Mouse (Mus musculus): ENCODE measurements at regions not wholly inside any gene's neighbourhood (a gene's known extent, or its start where the extent isn't known, plus 50 kb on each side); places are given as distances from the start of the nearest gene placed in this dataset.

GRCm38 (mm10) chr11:24226755-24227154 lies 148.9 kb downstream of the Bcl11a start:
- Histone ChIP-seq H3K36me3 (no peaks in the 10 kb centered on the region), H3K4me2 (replicated peaks) (no peak overlapping the region), H3K27me3 (no peaks in the 10 kb centered on the region), H3K27ac (no peak overlapping the region), H3K9ac (no peak overlapping the region), H3K4me3 (no peak overlapping the region), H3K4me1 (no peaks in the 10 kb centered on the region), H3K9me3 (no peaks in the 10 kb centered on the region)
- WGBS = 73% methylated on average over 3 of the region's 3 CpGs
- no peak for ATAC-seq (ENCODE audit: insufficient number of reproducible peaks, insufficient read depth, low FRiP score, low TSS enrichment)

DNA sequence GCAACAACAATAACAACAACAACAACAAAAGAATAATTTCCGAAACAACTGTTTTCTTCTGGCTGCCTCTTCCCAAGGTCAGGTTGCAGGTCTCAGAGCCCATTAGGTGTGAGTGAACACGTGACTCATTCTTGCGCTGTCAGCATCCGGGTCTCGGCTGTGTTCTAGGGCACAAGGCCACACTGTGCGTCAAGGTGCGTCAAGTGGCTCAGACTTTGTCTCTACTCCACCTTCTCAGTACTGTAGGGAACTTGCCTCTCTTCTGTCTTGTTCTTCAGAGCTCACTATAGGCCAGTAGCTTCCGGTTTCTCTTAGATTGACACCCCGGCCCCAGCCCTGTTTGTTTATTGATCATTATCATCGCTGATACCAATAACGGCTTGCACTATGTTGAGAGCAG lies 155.5 kb downstream of the Bcl11a start:
- no peaks in the 10 kb centered on the region for H3K36me3 ChIP-seq
- H3K9me3 ChIP-seq = no peaks in the 10 kb centered on the region
- no peak overlapping the region for H3K4me3 ChIP-seq
- H3K27me3 ChIP-seq = no peaks in the 10 kb centered on the region
- no peak for ATAC-seq (ENCODE audit: insufficient number of reproducible peaks, insufficient read depth, low FRiP score, low TSS enrichment)
- no peak overlapping the region for H3K9ac ChIP-seq
- H3K4me1 ChIP-seq = peaks cover 15% of the 10 kb centered on the region
- H3K27ac ChIP-seq = no peak overlapping the region
- WGBS = 76% methylated on average over 11 of the region's 11 CpGs
- no peak overlapping the region for H3K4me2 ChIP-seq (replicated peaks)

GRCm38 (mm10) chr11:24233821-24234220 lies 156.0 kb downstream of the Bcl11a start:
- Histone ChIP-seq H3K4me3 (no peak overlapping the region), H3K4me1 (peaks cover 15% of the 10 kb centered on the region), H3K4me2 (replicated peaks) (no peak overlapping the region), H3K9me3 (no peaks in the 10 kb centered on the region), H3K27me3 (no peaks in the 10 kb centered on the region), H3K36me3 (no peaks in the 10 kb centered on the region), H3K9ac (no peak overlapping the region), H3K27ac (no peak overlapping the region)
- no peak; the same call in 1 of the 2 replicates for ATAC-seq (ENCODE audit: insufficient number of reproducible peaks, insufficient read depth, low FRiP score, low TSS enrichment)
- 11% methylated on average over 9 of the region's 9 CpGs for WGBS

- no peak for ATAC-seq (ENCODE audit: insufficient number of reproducible peaks, insufficient read depth, low FRiP score, low TSS enrichment)
- 56% methylated on average over 3 of the region's 3 CpGs for WGBS
- H3K36me3 ChIP-seq = no peaks in the 10 kb centered on the region
- no peak overlapping the region for H3K27ac ChIP-seq
- no peak overlapping the region for H3K4me3 ChIP-seq
- H3K4me1 ChIP-seq = peaks cover 15% of the 10 kb centered on the region
- H3K9me3 ChIP-seq = no peaks in the 10 kb centered on the region
- H3K27me3 ChIP-seq = no peaks in the 10 kb centered on the region
- H3K4me2 ChIP-seq (replicated peaks) = no peak overlapping the region
- H3K9ac ChIP-seq = no peak overlapping the region
Observed at GRCm38 (mm10) chr11:24234422-24234821, 156.6 kb downstream of the Bcl11a start.

- Histone ChIP-seq H3K36me3 (no peaks in the 10 kb centered on the region), H3K27me3 (no peaks in the 10 kb centered on the region)
Observed at GRCm38 (mm10) chr11:24235326-24235725, 157.5 kb downstream of the Bcl11a start.

GRCm38 (mm10) chr11:24239631-24240030 lies 161.8 kb downstream of the Bcl11a start:
- H3K36me3 ChIP-seq = no peaks in the 10 kb centered on the region
- no peaks in the 10 kb centered on the region for H3K27me3 ChIP-seq
- H3K9ac ChIP-seq = no peak overlapping the region
- H3K4me1 ChIP-seq = peaks cover 8% of the 10 kb centered on the region; the same call in 1 of the 2 replicates
- WGBS = 79% methylated on average over 6 of the region's 6 CpGs
- no peak overlapping the region for H3K4me3 ChIP-seq
- H3K27ac ChIP-seq = no peak overlapping the region
- H3K9me3 ChIP-seq = no peaks in the 10 kb centered on the region
- no peak overlapping the region for H3K4me2 ChIP-seq (replicated peaks)
- ATAC-seq (ENCODE audit: insufficient number of reproducible peaks, insufficient read depth, low FRiP score, low TSS enrichment) = no peak

More at GRCm38 (mm10) chr11:24235326-24235725, 157.5 kb downstream of the Bcl11a start:
- ATAC-seq (ENCODE audit: insufficient number of reproducible peaks, insufficient read depth, low FRiP score, low TSS enrichment) = no peak
- H3K9ac ChIP-seq = no peak overlapping the region
- 79% methylated on average over 4 of the region's 4 CpGs for WGBS
- H3K9me3 ChIP-seq = no peaks in the 10 kb centered on the region
- no peak overlapping the region for H3K4me3 ChIP-seq
- H3K27ac ChIP-seq = no peak overlapping the region
- H3K4me1 ChIP-seq = peaks cover 15% of the 10 kb centered on the region
- H3K4me2 ChIP-seq (replicated peaks) = no peak overlapping the region

DNA sequence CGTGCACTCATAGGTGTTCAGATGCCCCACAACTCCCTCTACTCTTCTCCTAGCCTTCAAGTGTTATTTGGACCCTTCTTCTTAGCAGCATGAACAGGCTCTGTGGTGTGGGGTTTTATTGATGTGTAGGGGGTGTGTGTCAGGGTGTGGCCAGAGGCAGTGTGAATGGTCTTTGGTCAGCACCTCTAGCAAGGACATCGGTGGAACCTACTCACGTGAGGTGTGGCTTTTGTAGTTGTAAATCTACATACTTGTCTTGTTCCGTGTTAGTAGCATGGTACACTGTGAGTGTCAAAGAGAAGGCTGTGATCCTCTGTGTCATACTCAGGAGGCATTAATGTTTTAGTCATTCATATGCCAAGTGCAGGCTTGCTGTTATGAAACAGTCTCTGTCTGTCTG lies 164.2 kb downstream of the Bcl11a start:
- Histone ChIP-seq H3K4me1 (peaks cover 6% of the 10 kb centered on the region; the same call in 1 of the 2 replicates), H3K4me2 (replicated peaks) (no peak overlapping the region), H3K36me3 (no peaks in the 10 kb centered on the region), H3K27me3 (no peaks in the 10 kb centered on the region), H3K9ac (no peak overlapping the region), H3K27ac (no peak overlapping the region), H3K4me3 (no peak overlapping the region), H3K9me3 (no peaks in the 10 kb centered on the region)
- no peak for ATAC-seq (ENCODE audit: insufficient number of reproducible peaks, insufficient read depth, low FRiP score, low TSS enrichment)
- WGBS = 88% methylated on average over 4 of the region's 4 CpGs

- peaks cover 6% of the 10 kb centered on the region; the same call in 1 of the 2 replicates for H3K4me1 ChIP-seq
- no peak overlapping the region for H3K27ac ChIP-seq
- no peaks in the 10 kb centered on the region for H3K9me3 ChIP-seq
- H3K27me3 ChIP-seq = no peaks in the 10 kb centered on the region
- H3K4me2 ChIP-seq (replicated peaks) = no peak overlapping the region
- no peaks in the 10 kb centered on the region for H3K36me3 ChIP-seq
- H3K4me3 ChIP-seq = no peak overlapping the region
- no peak for ATAC-seq (ENCODE audit: insufficient number of reproducible peaks, insufficient read depth, low FRiP score, low TSS enrichment)
- WGBS = 13% methylated on average over 2 of the region's 2 CpGs
- no peak overlapping the region for H3K9ac ChIP-seq
Observed at GRCm38 (mm10) chr11:24242888-24243287, 165.0 kb downstream of the Bcl11a start.

DNA sequence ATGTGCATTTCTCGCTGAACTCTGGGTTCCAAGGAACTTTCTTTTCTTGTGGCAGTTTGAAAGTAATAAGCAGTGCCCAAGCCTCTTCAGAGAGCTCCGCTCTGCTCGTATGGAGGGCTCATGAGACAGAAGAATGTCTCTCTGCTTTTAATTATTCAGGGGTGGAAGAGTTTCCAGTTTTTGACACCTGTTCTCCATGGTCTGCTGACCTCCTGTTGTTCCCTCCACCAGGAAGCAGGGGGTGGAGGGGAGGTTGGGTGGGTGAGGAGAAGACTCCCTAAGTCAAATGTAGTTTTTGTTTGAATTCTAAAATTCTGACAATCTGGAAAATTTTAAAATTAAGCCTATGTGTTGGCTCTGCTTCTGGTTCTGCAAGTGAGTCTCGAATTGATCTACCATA lies 167.5 kb downstream of the Bcl11a start:
- whole genome bisulfite sequencing = 68% methylated on average over 4 of the region's 4 CpGs
- Histone ChIP-seq H3K27me3 (no peaks in the 10 kb centered on the region), H3K4me1 (peaks cover 11% of the 10 kb centered on the region), H3K9ac (no peak overlapping the region), H3K27ac (no peak overlapping the region), H3K4me3 (no peak overlapping the region), H3K36me3 (no peaks in the 10 kb centered on the region), H3K9me3 (no peaks in the 10 kb centered on the region), H3K4me2 (replicated peaks) (no peak overlapping the region)
- no peak for ATAC-seq (ENCODE audit: insufficient number of reproducible peaks, insufficient read depth, low FRiP score, low TSS enrichment)

DNA sequence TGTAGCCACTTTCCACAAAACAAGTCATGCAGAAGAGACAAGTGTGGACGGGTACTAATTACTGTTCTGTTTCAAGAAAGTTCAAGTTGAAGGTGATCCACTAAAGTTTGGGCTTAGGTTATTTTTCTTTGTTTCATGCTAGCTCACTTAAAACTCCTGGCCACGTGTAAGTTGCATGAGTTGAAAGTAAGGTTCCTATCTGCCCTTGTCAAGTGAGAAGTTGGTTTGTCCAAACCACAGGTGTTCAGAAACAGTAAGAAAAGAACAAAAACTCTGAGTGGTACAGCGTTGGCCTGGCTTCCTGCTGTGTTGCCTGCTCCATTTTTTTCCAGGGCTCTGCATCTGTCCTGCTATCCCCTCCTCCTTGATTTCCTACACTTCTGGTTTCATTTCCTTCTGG lies 168.5 kb downstream of the Bcl11a start:
- 78% methylated on average over 3 of the region's 3 CpGs for WGBS
- peaks cover 14% of the 10 kb centered on the region for H3K4me1 ChIP-seq
- no peak overlapping the region for H3K9ac ChIP-seq
- no peak overlapping the region for H3K4me3 ChIP-seq
- H3K9me3 ChIP-seq = no peaks in the 10 kb centered on the region
- H3K27ac ChIP-seq = no peak overlapping the region
- no peaks in the 10 kb centered on the region for H3K27me3 ChIP-seq
- H3K4me2 ChIP-seq (replicated peaks) = no peak overlapping the region
- no peaks in the 10 kb centered on the region for H3K36me3 ChIP-seq
- ATAC-seq (ENCODE audit: insufficient number of reproducible peaks, insufficient read depth, low FRiP score, low TSS enrichment) = no peak

- Histone ChIP-seq H3K4me3 (no peak overlapping the region), H3K9me3 (no peaks in the 10 kb centered on the region), H3K4me2 (replicated peaks) (no peak overlapping the region), H3K27me3 (no peaks in the 10 kb centered on the region), H3K4me1 (peaks cover 14% of the 10 kb centered on the region), H3K36me3 (no peaks in the 10 kb centered on the region), H3K27ac (no peak overlapping the region), H3K9ac (no peak overlapping the region)
- WGBS = 86% methylated on average over 4 of the region's 4 CpGs
- ATAC-seq (ENCODE audit: insufficient number of reproducible peaks, insufficient read depth, low FRiP score, low TSS enrichment) = no peak
Observed at GRCm38 (mm10) chr11:24247285-24247684, 169.4 kb downstream of the Bcl11a start.

DNA sequence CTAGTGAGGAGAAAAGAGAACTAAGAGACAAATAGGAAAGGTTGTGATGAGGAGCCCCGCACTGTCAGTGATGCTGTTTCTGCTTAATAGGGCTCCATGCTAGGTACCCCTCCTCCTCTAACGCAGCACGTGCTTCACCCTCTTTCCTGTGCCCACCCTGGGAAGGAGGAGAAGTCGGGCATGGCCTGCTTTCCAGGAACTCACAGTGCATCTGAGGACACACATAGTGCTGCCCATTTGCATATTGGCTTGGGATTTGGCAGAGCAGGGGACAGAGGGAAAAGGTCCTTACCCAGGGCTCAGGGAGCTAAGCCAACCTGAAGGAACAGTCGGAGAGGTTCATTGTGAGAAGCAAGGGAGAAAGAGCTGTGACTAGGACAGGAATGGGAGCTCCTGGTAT lies 173.7 kb downstream of the Bcl11a start:
- Histone ChIP-seq H3K27me3 (no peaks in the 10 kb centered on the region), H3K4me3 (no peak overlapping the region), H3K4me2 (replicated peaks) (no peak overlapping the region), H3K4me1 (peaks cover 7% of the 10 kb centered on the region), H3K9ac (no peak overlapping the region), H3K36me3 (no peaks in the 10 kb centered on the region), H3K9me3 (no peaks in the 10 kb centered on the region), H3K27ac (no peak overlapping the region)
- ATAC-seq (ENCODE audit: insufficient number of reproducible peaks, insufficient read depth, low FRiP score, low TSS enrichment) = no peak
- WGBS = 62% methylated on average over 5 of the region's 5 CpGs

All from embryonic facial prominence, embryonic 12.5 days (tissue).